Mouse (Mus musculus): ENCODE measurements around the gene Nmur1. TPM values are rescaled to one million over a fixed set of nuclear protein-coding genes. Genes with fewer than 3 reads are reported as not detected.

Nmur1 gene
- polyA plus RNA-seq, 1 experiment from 2014 or later = not detected

- 42% methylated on average over 13 of the region's 13 CpGs for WGBS
- peak overlapping the region; percentile 75 for H3K27ac ChIP-seq (replicated peaks)
- H3K9me3 ChIP-seq (replicated peaks) = no peaks in the 10 kb centered on the region
- H3K36me3 ChIP-seq = no peaks in the 10 kb centered on the region
- H3K9ac ChIP-seq = no peak overlapping the region
- 0 out of 2 replicates have a peak overlapping the region, but pooled peaks have one; percentile 10 for H3K4me2 ChIP-seq (replicated peaks)
- H3K4me1 ChIP-seq = no peaks in the 10 kb centered on the region
- no peak overlapping the region for H3K4me3 ChIP-seq (replicated peaks)
- no peaks in the 10 kb centered on the region for H3K27me3 ChIP-seq
- ATAC-seq (ENCODE audit: insufficient number of reproducible peaks, low FRiP score, low TSS enrichment, low read depth) = no peak; the same call in 1 of the 2 replicates
Observed at GRCm38 (mm10) chr1:86456892-86457581, 31.0 kb upstream of the Nmur1 start.

GRCm38 (mm10) chr1:86452713-86453112, 26.7 kb upstream of the Nmur1 start:
- H3K9me3 ChIP-seq (replicated peaks) = no peaks in the 10 kb centered on the region
- no peak for ATAC-seq (ENCODE audit: insufficient number of reproducible peaks, low FRiP score, low TSS enrichment, low read depth)
- no peak overlapping the region for H3K9ac ChIP-seq
- no peaks in the 10 kb centered on the region for H3K27me3 ChIP-seq
- no peaks in the 10 kb centered on the region for H3K36me3 ChIP-seq
- WGBS = 64% methylated on average over 5 of the region's 5 CpGs
- H3K4me1 ChIP-seq = peaks cover 14% of the 10 kb centered on the region
- no peak overlapping the region for H3K27ac ChIP-seq (replicated peaks)
- no peak overlapping the region for H3K4me2 ChIP-seq (replicated peaks)
- no peak overlapping the region for H3K4me3 ChIP-seq (replicated peaks)

GRCm38 (mm10) chr1:86449966-86450365, 23.9 kb upstream of the Nmur1 start:
- 31% methylated on average over 6 of the region's 6 CpGs for WGBS
- Histone ChIP-seq H3K27me3 (no peaks in the 10 kb centered on the region), H3K4me1 (peaks cover 18% of the 10 kb centered on the region), H3K27ac (replicated peaks) (peak overlapping the region; percentile 68), H3K4me2 (replicated peaks) (no peak overlapping the region), H3K9ac (no peak overlapping the region), H3K36me3 (no peaks in the 10 kb centered on the region), H3K9me3 (replicated peaks) (no peaks in the 10 kb centered on the region), H3K4me3 (replicated peaks) (no peak overlapping the region)
- ATAC-seq (ENCODE audit: insufficient number of reproducible peaks, low FRiP score, low TSS enrichment, low read depth) = peak; percentile 78; the same call in 1 of the 2 replicates

- H3K9ac ChIP-seq = no peak overlapping the region
- H3K4me2 ChIP-seq (replicated peaks) = no peak overlapping the region
Observed at GRCm38 (mm10) chr1:86448272-86448671, 22.2 kb upstream of the Nmur1 start.

GRCm38 (mm10) chr1:86447596-86448171, 21.7 kb upstream of the Nmur1 start:
- H3K4me3 ChIP-seq (replicated peaks) = no peak overlapping the region
- peak; percentile 35; the same call in 1 of the 2 replicates for ATAC-seq (ENCODE audit: insufficient number of reproducible peaks, low FRiP score, low TSS enrichment, low read depth)
- no peak overlapping the region for H3K4me2 ChIP-seq (replicated peaks)
- peaks cover 36% of the 10 kb centered on the region for H3K4me1 ChIP-seq
- H3K27me3 ChIP-seq = no peaks in the 10 kb centered on the region
- H3K9ac ChIP-seq = no peak overlapping the region
- no peaks in the 10 kb centered on the region for H3K36me3 ChIP-seq
- H3K27ac ChIP-seq (replicated peaks) = peak overlapping the region; percentile 89
- no peaks in the 10 kb centered on the region for H3K9me3 ChIP-seq (replicated peaks)
- WGBS = 35% methylated on average over 13 of the region's 13 CpGs

More at GRCm38 (mm10) chr1:86448272-86448671, 22.2 kb upstream of the Nmur1 start:
- H3K27ac ChIP-seq (replicated peaks) = peak overlapping the region; percentile 89
- no peaks in the 10 kb centered on the region for H3K27me3 ChIP-seq
- H3K4me3 ChIP-seq (replicated peaks) = no peak overlapping the region
- no peaks in the 10 kb centered on the region for H3K36me3 ChIP-seq
- 24% methylated on average over 4 of the region's 4 CpGs for WGBS
- no peaks in the 10 kb centered on the region for H3K9me3 ChIP-seq (replicated peaks)
- ATAC-seq (ENCODE audit: insufficient number of reproducible peaks, low FRiP score, low TSS enrichment, low read depth) = no peak
- H3K4me1 ChIP-seq = peaks cover 30% of the 10 kb centered on the region

- no peaks in the 10 kb centered on the region for H3K27me3 ChIP-seq
- peak overlapping the region; percentile 81; the same call in 1 of the 2 replicates for H3K9ac ChIP-seq
- H3K4me2 ChIP-seq (replicated peaks) = peak overlapping the region; percentile 88
- no peaks in the 10 kb centered on the region for H3K36me3 ChIP-seq
- ATAC-seq (ENCODE audit: insufficient number of reproducible peaks, low FRiP score, low TSS enrichment, low read depth) = no peak
- peak overlapping the region; percentile 100 for H3K27ac ChIP-seq (replicated peaks)
- H3K4me3 ChIP-seq (replicated peaks) = peak overlapping the region; percentile 52
- H3K4me1 ChIP-seq = peaks cover 63% of the 10 kb centered on the region
- 38% methylated on average over 8 of the region's 8 CpGs for WGBS
- H3K9me3 ChIP-seq (replicated peaks) = no peaks in the 10 kb centered on the region
Observed at GRCm38 (mm10) chr1:86443386-86444172, 17.6 kb upstream of the Nmur1 start.

- WGBS = 3% methylated on average over 24 of the region's 24 CpGs
- Histone ChIP-seq H3K9me3 (replicated peaks) (no peaks in the 10 kb centered on the region), H3K36me3 (no peaks in the 10 kb centered on the region), H3K4me3 (replicated peaks) (peak overlapping the region; percentile 52), H3K4me2 (replicated peaks) (peak overlapping the region; percentile 88), H3K27ac (replicated peaks) (peak overlapping the region; percentile 100), H3K4me1 (peaks cover 60% of the 10 kb centered on the region), H3K27me3 (no peaks in the 10 kb centered on the region), H3K9ac (peak overlapping the region; percentile 81)
- ATAC-seq (ENCODE audit: insufficient number of reproducible peaks, low FRiP score, low TSS enrichment, low read depth) = no peak; the same call in 1 of the 2 replicates
Observed at GRCm38 (mm10) chr1:86442832-86443231, 16.8 kb upstream of the Nmur1 start.

- Histone ChIP-seq H3K9ac (peak overlapping the region; percentile 81), H3K27me3 (no peaks in the 10 kb centered on the region), H3K27ac (replicated peaks) (peak overlapping the region; percentile 100), H3K4me3 (replicated peaks) (peak overlapping the region; percentile 52), H3K36me3 (no peaks in the 10 kb centered on the region), H3K4me2 (replicated peaks) (peak overlapping the region; percentile 88), H3K4me1 (peaks cover 61% of the 10 kb centered on the region), H3K9me3 (replicated peaks) (no peaks in the 10 kb centered on the region)
- WGBS = under 1% methylated on average over 81 of the region's 81 CpGs
- peak; percentile 68 for ATAC-seq (ENCODE audit: insufficient number of reproducible peaks, low FRiP score, low TSS enrichment, low read depth)
Observed at GRCm38 (mm10) chr1:86441980-86442831, 16.2 kb upstream of the Nmur1 start.

GRCm38 (mm10) chr1:86441724-86441979, 15.6 kb upstream of the Nmur1 start:
- H3K4me3 ChIP-seq (replicated peaks) = peak overlapping the region; percentile 52
- H3K36me3 ChIP-seq = no peaks in the 10 kb centered on the region
- H3K27ac ChIP-seq (replicated peaks) = peak overlapping the region; percentile 100
- no peak for ATAC-seq (ENCODE audit: insufficient number of reproducible peaks, low FRiP score, low TSS enrichment, low read depth)
- peak overlapping the region; percentile 81 for H3K9ac ChIP-seq
- H3K27me3 ChIP-seq = no peaks in the 10 kb centered on the region
- peak overlapping the region; percentile 88 for H3K4me2 ChIP-seq (replicated peaks)
- peaks cover 65% of the 10 kb centered on the region for H3K4me1 ChIP-seq
- no peaks in the 10 kb centered on the region for H3K9me3 ChIP-seq (replicated peaks)
- 3% methylated on average over 5 of the region's 5 CpGs for WGBS

GRCm38 (mm10) chr1:86440887-86441723, 15.1 kb upstream of the Nmur1 start:
- peak; percentile 51 for ATAC-seq (ENCODE audit: insufficient number of reproducible peaks, low FRiP score, low TSS enrichment, low read depth)
- Histone ChIP-seq H3K27ac (replicated peaks) (peak overlapping the region; percentile 100), H3K4me3 (replicated peaks) (peak overlapping the region; percentile 52), H3K27me3 (no peaks in the 10 kb centered on the region), H3K9ac (peak overlapping the region; percentile 81; the same call in 1 of the 2 replicates), H3K9me3 (replicated peaks) (no peaks in the 10 kb centered on the region), H3K36me3 (no peaks in the 10 kb centered on the region), H3K4me2 (replicated peaks) (peak overlapping the region; percentile 88), H3K4me1 (peaks cover 70% of the 10 kb centered on the region)
- WGBS = 1% methylated on average over 29 of the region's 29 CpGs

Measured in embryonic facial prominence, embryonic 15.5 days (tissue).